Mouse (Mus musculus): ENCODE data around the gene Cd38. TPM values are rescaled to one million over a fixed set of nuclear protein-coding genes. Genes with fewer than 3 reads are reported as not detected.
"Not testable (repeated sequence)": the region's sequence is repeated elsewhere in the genome, so short reads cannot be mapped to it uniquely, and the experiment has no call there.

The Cd38 gene
- total RNA-seq, 4 experiments from 2014 or later: 4.5 to 5.9 (median 5.2) TPM

DNA sequence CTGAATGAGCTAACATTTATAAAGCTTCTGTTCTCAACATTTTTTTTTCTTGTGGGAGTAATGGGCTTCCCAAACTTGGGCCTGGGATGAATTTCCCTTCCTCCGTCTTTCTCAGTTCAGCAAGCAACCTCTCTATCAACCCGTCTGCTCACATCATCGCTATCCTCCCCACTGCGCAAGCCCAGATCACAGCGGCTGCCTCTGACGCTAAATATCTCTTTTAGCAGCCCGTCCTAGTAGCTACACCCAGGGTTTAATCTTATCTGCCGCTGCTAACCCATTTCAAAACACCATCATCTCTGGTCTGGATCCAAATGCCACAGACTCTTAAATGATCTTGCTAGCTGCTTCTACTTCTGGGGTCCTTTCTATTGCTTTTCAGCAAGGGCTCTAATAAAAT lies 8.7 kb upstream of the Cd38 start:
- DNase-seq (ENCODE audit: low spot score in 2 of 2): no peak

DNA sequence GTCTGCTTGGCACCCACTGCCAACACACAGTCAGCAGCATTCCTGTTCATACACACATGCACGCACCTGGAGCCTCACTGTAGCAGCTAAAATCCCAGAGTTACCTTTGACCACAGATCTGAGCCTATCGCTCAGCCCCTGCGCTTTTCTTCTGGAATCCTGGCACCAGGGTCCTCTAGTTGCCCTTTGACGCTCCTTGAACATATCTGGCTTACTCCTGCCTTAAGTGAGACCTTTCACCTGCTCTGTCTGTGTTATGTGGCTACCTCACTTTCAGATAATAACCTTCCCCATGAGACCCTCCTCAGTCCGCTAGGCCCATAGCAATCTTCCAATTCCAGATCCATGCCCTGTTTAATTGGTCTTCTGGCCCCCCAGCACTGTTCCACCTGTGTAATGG lies 8.3 kb upstream of the Cd38 start:
- DNase-seq (ENCODE audit: low spot score in 2 of 2): no peak

DNA sequence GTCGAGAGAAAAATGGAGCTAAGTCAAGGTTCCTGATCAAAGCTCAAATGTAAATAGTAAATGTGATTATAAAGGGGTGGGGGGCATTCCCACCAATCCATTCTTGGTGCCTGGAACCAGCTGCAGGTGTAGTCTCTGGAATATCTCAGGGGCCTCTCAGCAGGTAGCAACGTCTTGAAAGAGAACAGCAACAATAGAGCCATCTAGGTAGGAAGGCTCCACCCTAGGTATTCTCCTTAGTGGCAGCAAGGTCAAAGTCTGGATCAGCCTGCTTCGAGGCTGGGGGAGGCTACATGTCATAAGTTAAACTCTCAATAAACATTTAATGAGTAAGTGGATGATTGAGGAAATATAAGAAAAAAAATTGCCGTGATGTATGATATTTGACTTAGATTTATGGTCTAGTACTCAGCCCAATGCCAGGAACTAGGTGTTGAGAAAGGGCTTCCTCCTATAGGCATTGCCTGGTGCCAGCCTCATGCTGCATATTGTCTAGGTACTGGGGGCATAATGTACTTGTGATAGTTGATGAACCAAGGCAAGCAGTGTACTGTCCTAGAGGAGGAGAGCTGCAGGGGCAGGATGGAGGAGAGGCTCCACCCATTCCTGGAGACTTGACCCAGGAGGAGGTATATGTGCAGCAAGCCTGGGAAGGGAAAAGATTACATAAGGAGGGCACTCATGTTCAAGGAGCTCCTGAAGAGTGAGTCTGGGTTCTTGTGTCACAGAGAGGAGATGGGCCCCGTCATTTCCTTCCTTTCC lies 7.5 kb upstream of the Cd38 start:
- no peak for DNase-seq (ENCODE audit: low spot score in 2 of 2)

DNA sequence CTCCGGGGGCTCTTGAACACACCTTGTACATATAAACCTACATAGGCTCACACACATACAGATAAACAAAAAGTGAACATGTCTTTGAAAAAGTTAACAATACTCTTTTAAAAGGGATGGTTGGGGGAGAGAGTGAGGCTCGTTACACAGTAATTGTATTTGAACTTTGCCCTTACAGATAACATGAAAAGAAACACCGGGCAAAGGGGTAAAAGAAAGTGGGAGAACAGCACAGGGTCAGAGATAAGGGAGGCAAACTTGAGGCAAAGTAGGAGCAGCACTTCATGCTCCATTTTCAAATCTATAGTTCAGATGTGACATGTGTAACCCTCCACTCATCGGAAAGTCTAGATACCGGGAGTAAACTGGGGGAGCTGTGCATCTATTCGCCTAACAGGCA lies 4.7 kb upstream of the Cd38 start:
- no peak for DNase-seq (ENCODE audit: low spot score in 2 of 2)

DNA sequence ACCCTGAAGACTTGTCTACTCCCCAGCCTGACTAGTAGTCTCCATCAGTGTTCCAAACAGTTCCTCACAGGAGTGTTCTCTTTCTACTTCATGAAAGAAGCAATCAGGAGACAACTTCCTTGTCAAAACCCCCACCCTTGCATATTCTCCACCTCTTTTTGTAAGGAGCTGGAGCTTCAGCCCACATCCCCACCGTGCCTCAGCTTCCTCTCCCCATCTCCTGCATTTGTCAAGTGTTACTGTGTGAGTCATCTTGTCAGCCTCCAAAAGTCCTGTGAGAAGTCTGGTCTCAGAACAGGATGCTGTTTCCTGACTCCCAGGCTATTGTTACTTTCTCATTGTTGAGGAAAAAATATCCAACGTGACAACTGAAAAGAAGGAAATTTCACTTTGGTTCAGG lies 3.0 kb upstream of the Cd38 start:
- DNase-seq (ENCODE audit: low spot score in 2 of 2): no peak

DNA sequence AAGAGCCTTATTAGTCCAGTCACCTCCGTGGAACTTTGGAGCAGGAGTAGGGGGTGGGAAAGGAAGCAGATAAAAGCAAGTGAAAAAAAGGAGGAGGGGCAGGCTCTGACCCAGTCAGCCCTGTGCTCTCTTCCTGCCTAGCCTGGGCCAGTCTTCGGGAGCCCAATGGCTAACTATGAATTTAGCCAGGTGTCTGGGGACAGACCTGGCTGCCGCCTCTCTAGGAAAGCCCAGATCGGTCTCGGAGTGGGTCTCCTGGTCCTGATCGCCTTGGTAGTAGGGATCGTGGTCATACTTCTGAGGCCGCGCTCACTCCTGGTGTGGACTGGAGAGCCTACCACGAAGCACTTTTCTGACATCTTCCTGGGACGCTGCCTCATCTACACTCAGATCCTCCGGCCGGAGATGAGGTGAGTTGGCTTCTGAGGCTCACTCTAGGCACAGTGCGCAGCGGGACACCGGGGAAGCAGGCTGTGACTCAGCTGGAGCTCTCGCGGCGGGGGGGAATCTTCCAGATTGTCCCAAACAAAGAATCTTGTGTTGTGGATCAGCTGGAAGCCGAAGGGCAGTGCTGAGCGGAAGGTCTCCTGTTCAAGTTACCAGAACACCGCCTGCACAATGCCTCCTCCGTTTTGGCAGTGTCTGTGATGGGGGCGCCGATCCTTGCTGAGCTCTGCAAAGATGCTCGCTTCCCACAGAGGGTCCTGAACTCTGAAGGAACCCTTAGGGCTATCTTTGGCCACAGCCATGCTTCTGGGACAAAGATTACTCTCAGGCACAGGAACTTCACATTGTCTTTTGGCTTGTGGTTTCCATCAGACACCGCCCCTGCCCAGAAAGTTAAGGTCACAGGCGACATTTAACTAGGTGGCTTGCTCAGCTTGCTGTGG lies 603 bp downstream of the Cd38 start:
- peak in 1 of 2 experiments; percentile 17 for DNase-seq (ENCODE audit: low spot score in 2 of 2)

DNA sequence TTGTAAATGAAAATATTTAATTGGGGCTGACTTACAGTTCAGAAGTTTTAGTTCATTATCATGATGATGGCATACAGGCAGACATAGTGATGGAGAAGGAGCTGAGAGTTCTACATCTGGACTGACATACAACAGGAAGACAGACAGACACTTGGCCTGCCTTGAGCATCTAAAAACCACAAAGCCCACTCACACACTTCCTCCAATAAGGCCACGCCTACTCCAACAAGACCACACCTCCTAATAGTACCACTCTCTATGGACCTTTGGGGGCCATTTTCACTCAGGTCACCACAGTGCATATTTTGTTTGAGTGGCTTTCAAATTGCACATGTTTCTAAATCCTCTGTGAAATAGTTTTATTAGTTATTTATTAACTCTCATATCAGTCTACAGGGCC lies 3.5 kb downstream of the Cd38 start:
- DNase-seq (ENCODE audit: low spot score in 2 of 2): no peak

DNA sequence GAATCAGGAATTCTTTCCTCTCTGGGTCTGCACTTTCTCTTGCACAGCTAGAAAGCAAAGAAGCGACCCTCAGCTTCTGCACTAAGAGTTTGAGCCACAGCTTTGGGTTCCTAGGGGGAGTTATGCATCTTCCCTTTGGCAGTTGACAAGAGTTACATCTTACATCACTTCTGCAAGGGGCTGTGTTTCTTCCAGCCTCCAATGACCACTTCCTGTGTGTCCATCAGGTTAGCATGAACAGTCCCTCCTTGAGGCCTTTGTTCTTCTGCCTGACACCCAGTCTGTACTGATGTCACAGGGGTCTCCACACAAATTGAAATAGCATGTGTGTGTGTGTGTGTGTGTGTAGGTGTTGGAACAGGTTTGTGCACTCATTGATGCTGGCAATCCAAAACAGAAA lies 4.3 kb downstream of the Cd38 start:
- no peak for DNase-seq (ENCODE audit: low spot score in 2 of 2)

DNA sequence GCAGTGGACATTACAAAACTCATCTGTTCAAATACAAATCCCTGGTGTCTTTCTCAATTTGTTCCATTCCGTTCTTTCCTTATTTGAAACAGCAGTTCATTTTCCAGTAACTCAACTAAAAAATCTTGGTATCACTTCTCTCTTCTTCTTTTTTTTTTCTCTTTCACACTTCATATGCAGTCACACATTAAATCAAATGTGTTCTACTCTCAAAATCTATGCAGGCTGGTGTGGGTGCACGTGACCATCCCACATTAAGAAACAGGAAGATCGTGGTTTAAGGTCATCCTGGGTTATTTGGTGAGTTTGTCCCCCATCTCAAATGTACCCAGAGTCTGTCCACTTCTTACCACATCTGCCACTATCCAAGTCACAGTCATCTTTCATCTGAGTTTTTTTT lies 13.7 kb downstream of the Cd38 start:
- DNase-seq (ENCODE audit: low spot score in 2 of 2): no peak

DNA sequence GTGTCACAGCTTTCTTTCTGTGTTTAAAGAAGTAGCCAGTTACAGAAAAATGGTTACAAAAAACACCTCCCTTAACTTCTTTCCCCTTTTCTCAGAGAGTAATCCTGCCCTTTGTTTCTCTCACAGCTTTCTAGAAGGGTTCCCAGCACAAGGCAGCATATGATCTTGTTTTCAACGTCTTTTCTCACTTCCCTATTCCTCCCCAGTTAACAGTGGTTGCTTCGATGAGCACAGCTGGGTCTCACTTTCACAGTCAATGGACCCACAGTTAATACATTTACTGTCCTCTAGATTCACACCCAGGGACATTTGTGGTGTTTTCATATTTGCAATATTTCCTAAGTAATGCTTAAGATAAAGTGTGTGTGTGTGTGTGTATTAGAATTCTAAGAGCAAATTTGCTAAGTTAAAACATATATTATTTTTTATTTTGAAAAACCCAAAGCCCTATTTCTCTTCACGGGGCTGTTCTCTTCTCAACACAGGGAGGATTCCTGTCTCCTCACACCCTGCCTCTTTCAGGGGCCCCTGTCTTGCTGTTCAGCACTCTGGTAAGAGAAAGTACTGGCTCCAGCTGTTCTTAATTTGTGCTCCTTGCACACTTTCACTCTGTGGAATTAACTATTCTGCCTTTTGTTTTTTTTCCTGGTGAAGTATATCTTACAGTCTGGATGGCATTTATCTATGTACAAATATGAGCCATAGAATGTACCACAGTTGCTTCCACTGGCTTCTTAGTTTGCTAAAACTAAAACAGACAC lies 16.9 kb downstream of the Cd38 start:
- DNase-seq (ENCODE audit: low spot score in 2 of 2): no peak

DNA sequence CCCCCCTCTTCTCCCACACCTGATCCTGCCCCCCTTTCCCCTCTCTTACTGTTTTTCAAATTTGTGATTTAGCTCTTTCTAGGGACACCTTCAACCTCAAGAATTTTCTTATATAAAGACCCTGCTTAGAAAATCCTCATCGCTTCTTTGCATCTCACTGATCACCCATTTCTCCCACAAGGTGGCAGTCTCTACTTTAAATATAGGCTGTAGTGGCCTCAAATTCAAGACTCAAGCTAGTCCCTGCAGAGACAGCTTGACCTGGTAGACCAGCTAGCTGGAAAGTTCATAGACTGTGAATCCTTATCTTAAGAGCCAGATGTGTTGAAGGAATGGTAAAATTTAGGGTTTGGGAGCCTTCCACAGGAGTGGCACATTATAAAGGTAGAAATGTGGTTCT lies 24.0 kb downstream of the Cd38 start:
- peak in 1 of 2 experiments; percentile 38 for DNase-seq (ENCODE audit: low spot score in 2 of 2)

DNA sequence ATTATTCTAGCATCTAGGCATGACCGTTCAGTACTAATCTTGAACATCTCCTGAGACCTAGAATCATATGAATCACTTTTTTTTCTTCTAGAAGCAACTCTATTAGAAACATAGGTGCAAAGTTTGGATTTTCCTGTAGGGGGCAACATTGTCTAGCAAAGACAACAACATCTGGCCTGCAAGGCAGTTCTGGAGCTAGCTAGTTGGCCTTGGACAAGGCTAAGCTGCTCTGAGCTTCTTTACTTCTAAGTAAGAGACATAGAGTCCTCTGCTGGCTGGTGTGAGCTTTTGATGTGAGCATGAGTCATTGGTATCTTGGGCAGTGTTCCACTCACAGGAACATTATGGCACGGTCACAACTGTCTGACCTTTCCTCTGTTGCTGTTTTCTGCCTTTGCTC lies 25.8 kb downstream of the Cd38 start:
- DNase-seq (ENCODE audit: low spot score in 2 of 2): peak; percentile 8 to 9

DNA sequence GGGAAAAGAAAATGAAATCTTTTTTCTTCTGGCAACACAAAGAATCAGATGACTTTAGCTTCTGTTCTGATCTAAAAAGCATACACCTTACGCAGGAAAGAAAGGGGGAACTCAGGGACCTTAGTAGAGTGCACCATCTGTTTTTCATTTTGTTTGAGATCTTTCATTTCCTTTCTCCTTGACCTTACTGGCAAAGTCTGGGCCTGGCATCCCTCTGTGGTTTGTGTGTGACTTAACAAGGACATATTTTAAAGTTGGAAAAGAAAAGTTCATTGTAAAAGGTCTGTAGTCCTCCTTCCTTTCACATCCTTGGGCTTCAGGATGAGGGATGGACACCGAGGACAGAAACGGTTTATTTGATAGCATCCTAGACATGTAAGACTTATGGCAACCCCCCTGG lies 27.6 kb downstream of the Cd38 start:
- DNase-seq (ENCODE audit: low spot score in 2 of 2): no peak

DNA sequence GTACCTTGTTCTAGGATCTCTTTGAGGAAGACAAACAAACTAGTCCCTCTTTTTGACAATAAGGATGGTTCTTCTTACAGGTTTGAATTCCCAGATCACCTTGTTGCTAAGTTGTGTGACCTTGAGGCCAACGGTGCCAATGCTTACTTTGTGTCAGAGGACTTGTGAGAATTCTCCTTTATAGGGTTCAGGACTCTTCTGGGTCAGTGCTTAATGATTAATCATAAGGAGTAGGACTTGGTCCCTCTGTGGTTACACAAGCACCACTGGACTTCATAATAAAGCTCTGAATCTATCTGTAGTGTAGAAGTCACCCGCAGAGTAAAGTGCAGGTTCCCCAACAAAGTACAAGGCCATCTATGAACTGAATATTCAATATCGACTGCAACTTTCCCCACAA lies 36.3 kb downstream of the Cd38 start:
- no peak for DNase-seq (ENCODE audit: low spot score in 2 of 2)

DNA sequence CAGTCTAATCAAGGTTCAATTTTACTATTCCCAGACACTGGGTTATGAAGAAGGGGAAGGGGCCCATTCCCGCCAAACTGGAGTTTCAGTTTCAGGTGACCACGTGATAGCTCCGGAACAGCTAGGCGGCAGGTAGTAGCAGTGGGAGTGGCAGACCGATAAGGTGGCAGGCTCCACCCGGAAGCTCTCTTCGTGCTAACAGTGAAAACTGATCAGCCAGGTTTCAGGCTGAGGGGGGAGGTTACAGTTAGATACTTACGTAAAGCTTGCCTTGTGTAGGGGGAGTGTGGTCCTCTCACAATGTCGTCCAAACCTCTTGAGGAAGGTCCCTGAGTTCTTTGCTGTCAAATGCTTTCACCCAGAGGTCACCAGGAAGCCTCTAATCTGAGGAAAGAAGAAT lies 40.9 kb downstream of the Cd38 start:
- no peak for DNase-seq (ENCODE audit: low spot score in 2 of 2)

DNA sequence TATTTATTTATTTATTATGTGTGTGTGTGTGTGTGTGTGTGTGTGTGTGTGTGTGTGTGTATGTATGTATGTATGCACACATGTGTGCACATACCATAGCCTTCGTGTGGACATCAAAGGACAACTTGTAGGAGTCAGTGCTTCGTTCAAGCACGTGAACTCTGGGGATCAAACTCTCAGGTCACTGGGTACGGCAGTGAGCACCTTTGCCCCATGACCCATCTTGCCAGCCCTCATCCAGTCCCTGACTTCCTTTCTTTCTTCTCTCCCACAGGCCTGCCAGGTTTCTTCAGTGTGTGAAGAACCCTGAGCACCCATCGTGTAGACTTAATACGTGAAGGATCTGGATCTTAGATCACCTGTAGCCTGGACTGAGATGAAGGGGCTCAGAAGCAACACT lies 41.7 kb downstream of the Cd38 start:
- DNase-seq (ENCODE audit: low spot score in 2 of 2): no peak

DNA sequence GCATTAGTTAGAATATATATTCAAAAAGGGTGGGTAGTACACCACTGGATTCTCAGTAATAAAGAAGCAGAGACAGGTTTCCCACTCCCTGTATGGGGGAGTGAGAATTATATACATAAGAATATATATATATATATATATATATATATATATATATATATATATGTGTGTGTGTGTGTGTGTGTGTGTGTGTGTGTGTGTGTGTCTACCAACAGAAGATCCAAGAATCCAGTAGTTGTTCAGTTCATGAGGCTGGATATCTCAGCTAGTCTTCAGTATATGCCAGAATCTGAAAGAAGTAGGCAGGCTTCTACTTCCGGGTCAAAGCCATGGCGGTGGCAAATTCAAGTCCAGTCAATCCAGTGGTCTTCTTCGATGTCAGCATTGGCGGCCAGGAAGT lies 44.5 kb downstream of the Cd38 start, which contains the start of gene Gm7879:
TSS of gene Gm7879 (plus strand) at position 301 of the 400 bp plus-strand sequence.
- DNase-seq (ENCODE audit: low spot score in 2 of 2): not testable (repeated sequence)

DNA sequence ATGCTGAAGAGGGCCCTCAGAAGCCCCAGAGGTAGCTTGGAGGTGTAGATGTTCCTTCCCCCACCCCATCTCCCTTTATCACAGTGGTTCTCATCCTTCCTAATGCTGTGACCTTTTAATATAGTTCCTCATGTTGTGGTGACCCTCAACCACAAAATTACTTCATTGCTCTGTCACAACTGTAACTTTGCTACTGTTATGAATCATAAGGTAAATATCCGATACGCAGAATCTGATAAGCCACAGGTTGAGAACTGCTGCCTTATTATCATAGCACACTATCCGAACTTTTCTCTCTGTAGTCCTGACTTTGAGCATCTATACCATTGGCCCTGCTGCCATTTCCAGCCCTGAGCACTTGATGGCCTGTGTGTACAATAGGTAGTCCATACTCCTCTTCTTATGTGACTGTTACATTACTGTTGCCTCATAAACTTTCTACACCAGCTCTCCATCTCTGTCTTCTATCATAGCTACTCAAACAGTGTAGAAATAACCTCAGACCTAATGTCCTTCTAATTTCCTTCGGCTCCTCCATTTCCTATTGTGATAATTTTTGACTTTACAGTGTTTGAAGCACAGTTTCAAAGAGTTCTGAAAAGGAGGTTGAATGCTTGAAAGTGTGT lies 47.0 kb downstream of the Cd38 start:
- no peak for DNase-seq (ENCODE audit: low spot score in 2 of 2)

DNA sequence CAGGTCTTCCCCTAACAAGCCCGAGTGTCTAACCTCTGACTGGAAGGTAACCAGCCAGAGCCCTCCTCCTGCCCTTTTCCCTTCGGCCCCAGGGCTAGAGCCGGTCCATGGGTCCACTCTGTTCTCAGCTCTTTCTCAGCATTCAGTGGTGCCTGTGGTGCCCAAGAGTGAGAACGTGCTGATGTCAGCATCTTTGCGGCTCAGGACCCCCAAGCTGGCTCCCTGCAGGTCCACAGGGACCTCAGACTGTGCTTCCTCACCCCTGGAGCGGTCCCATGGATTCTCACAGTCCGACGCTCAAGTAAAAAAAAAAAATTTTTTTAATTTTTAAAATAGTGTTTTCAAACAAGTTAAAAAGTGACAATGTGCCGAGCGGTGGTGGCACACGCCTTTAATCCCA lies 53.5 kb downstream of the Cd38 start:
- no peak for DNase-seq (ENCODE audit: low spot score in 2 of 2)

DNA sequence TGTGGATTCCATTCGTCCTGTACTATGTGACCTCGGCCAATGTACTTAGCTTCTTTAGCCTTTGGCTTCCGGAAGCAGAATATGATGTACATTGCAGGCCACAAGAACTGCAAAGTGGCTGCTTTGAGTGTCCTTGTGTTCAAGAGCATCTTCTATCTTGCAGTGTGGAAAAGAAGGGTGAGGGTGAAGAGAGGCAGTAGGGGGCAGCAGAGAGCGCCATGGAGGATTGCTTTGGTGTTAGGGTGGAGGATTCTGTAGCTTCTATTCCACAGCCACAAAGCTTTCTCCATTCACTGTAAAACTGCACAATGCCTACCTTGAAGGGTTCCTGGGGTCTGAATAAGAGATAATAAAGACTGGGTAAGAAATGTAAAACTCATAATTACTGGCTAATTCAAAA lies 55.6 kb downstream of the Cd38 start:
- peak; percentile 27 to 66 for DNase-seq (ENCODE audit: low spot score in 2 of 2)

DNA sequence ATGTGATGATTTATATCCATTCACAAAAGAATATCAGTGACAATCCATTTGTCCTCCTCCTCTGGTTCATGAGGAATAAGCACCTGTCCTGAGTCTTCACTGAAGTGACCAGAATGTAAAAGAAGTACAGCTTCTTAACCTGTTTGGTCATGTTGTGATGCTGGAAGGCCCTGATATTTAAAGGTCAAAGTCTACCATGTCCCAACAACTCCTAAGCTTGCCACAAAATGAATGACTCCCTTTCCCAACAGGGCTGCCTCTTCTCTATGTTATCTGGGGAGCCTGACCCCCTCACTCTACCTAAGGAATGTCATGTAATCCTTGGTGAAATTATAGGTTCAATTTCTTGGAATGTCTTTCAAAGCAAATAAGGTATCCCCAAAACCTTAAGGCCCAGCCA lies 59.4 kb downstream of the Cd38 start:
- DNase-seq (ENCODE audit: low spot score in 2 of 2): no peak

DNA sequence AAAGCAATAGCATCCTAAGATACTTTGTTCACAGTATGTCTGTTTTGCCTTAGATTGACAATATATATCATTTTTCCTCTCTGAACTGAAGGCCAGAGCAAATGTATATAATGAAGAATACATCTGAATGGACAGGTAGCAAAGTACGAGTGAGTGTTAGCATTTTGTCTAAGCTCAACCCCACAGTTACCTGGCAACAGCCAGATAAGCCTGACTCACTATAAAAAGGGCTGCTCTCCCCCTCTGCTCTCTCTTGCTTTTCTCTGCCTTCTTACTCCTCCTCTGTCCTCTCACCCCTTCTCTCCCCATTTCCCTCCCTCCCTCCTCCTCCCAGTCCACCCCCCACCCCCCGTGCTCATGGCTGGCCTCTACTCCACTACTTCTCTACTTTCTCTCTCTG lies 64.9 kb downstream of the Cd38 start:
- no peak for DNase-seq (ENCODE audit: low spot score in 2 of 2)

All from layer of hippocampus, adult 8-10 months (tissue).